In the genomic region with DNA sequence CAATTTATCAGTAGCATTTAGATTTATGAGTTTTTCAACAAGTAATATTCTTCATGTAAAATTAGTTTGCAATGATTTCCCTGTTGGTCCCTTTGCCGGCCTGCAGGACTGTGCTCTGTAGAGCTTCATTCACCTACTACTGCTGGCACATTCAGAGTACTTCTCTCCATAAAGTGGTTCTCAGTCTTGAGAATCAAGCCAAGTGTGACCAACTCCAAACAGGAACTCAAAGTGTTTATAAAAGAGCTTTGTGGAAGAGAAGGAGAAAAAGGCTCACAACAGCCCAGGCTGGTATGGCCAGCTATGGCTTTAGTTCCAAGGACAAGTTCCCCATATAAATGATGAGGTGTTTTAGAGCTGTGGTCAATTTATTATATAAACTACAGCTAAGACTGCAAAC, we compare ENCODE assay signal across 23 mouse cellular contexts.
A peak's percentile ranks its signal among the peaks of the same experiment; 100 is the strongest.
DNase-seq lines count a peak whose midpoint lies in the region; ATAC-seq and TF ChIP-seq lines count a peak whose summit lies in the region.
"Had no signal": no experiment of that assay in that cellular context is flagged by ENCODE, and none has a peak within 500 bp of the region (broad histone marks: within the 10 kb centered on the region; RNA-seq: fewer than 3 reads in every experiment).

No protein-coding gene starts in this region.

- WGBS in lung, embryonic 14.5 days = 79% methylated on average over 1 of the region's 1 CpGs
- WGBS in lung, adult 2 months = 48% methylated on average over 1 of the region's 1 CpGs

- H3K27me3 ChIP-seq in lung, embryonic 14.5 days (ENCODE audit: insufficient read depth, low read length) = no peaks in the 10 kb centered on the region
- H3K27me3 ChIP-seq: embryonic facial prominence, embryonic 12.5 days; embryonic facial prominence, embryonic 15.5 days; hindbrain, embryonic 12.5 days had no signal

- no peaks in the 10 kb centered on the region for H3K36me3 ChIP-seq in lung, embryonic 14.5 days (ENCODE audit: insufficient read depth)
- H3K36me3 ChIP-seq: embryonic facial prominence, embryonic 12.5 days; embryonic facial prominence, embryonic 15.5 days; hindbrain, embryonic 12.5 days had no signal

- no peak overlapping the region for H3K4me3 ChIP-seq in lung, embryonic 14.5 days (ENCODE audit: low read depth, low read length)
- H3K4me3 ChIP-seq in lung, adult 2 months (replicated peaks; ENCODE audit: extremely low read depth, low read depth, low read length) = no peak overlapping the region
- H3K4me3 ChIP-seq: embryonic facial prominence, embryonic 12.5 days; embryonic facial prominence, embryonic 15.5 days; gastrocnemius, adult 2 months; hindbrain, embryonic 12.5 days had no signal

- no peak for TF ChIP-seq CTCF in lung, embryonic 14.5 days (IDR thresholded peaks at IDR 0.05; ENCODE audit: low read depth)
- no peak for TF ChIP-seq CTCF in lung, adult 2 months (IDR thresholded peaks at IDR 0.05; ENCODE audit: insufficient read depth, low read length)

- TF ChIP-seq POLR2A in lung, adult 2 months (IDR thresholded peaks at IDR 0.05; ENCODE audit: borderline replicate concordance, extremely low read depth, low read depth, low read length) = no peak

- no peak for ATAC-seq in lung, embryonic 14.5 days (ENCODE audit: insufficient read depth)
- ATAC-seq: CD4-positive, CD25-positive, alpha-beta regulatory T cell, adult 4 months; forebrain, embryonic 14.5 days; forebrain, postnatal 0 days had no signal

- peak; percentile 13 for DNase-seq in kidney, adult 9 months
- DNase-seq in kidney, postnatal 25 days = no peak
- peak; percentile 35 for DNase-seq in lung, embryonic 14.5 days
- no peak for DNase-seq in lung, adult 2 months
- DNase-seq in lung, postnatal 10 days = peak; percentile 22
- peak; percentile 52 for DNase-seq in lung, postnatal 36 days
- no peak for DNase-seq in B cell, adult 2 months
- DNase-seq: adrenal gland, adult 2 months; adrenal gland, postnatal 14 days; cerebellum, adult 11 months; cerebellum, adult 2 months; cerebellum, adult 9-11 months; cerebellum, postnatal 25 days; forebrain, postnatal 0 days; gastrocnemius, adult 2 months; gastrocnemius, postnatal 14 days; heart, adult 11 months had no signal

- H3K4me1 ChIP-seq in lung, embryonic 14.5 days (ENCODE audit: insufficient read depth) = no peaks in the 10 kb centered on the region
- H3K4me1 ChIP-seq in lung, adult 2 months (ENCODE audit: control insufficient read depth, insufficient read depth, low read length) = peaks cover 3% of the 10 kb centered on the region
- H3K4me1 ChIP-seq: embryonic facial prominence, embryonic 12.5 days; embryonic facial prominence, embryonic 15.5 days; hindbrain, embryonic 12.5 days had no signal

- H3K9ac ChIP-seq in lung, embryonic 14.5 days = no peak overlapping the region
- H3K9ac ChIP-seq: embryonic facial prominence, embryonic 12.5 days; embryonic facial prominence, embryonic 15.5 days; forebrain, postnatal 0 days; hindbrain, embryonic 12.5 days had no signal

- H3K4me2 ChIP-seq in lung, embryonic 14.5 days = no peak overlapping the region
- H3K4me2 ChIP-seq: embryonic facial prominence, embryonic 12.5 days; embryonic facial prominence, embryonic 15.5 days; heart, embryonic 11.5 days; hindbrain, embryonic 12.5 days had no signal

- no peak overlapping the region for H3K27ac ChIP-seq in lung, embryonic 14.5 days (ENCODE audit: low read depth)
- H3K27ac ChIP-seq: embryonic facial prominence, embryonic 12.5 days; embryonic facial prominence, embryonic 15.5 days; gastrocnemius, adult 2 months; hindbrain, embryonic 12.5 days had no signal

- H3K9me3 ChIP-seq in lung, embryonic 14.5 days (ENCODE audit: low read depth, low read length) = no peaks in the 10 kb centered on the region
- H3K9me3 ChIP-seq: embryonic facial prominence, embryonic 12.5 days; embryonic facial prominence, embryonic 15.5 days; hindbrain, embryonic 12.5 days had no signal

Comparison
In these comparisons a context has a peak if more than half of its experiments do, and no peak if none do; other contexts are left out.
1. DNase-seq: peak in kidney, adult 9 months (single experiment), lung, embryonic 14.5 days (single experiment), lung, postnatal 10 days (single experiment) and lung, postnatal 36 days (single experiment); none in kidney, postnatal 25 days (0 of 2), lung, adult 2 months (single experiment) and B cell, adult 2 months (0 of 2).